Mouse (Mus musculus) midbrain, embryonic 14.5 days (tissue): ENCODE measurements around the gene A930017K11Rik. TPM values are rescaled to one million over a fixed set of nuclear protein-coding genes. Genes with fewer than 3 reads are reported as not detected.
A peak's percentile ranks its signal among the peaks of the same experiment; 100 is the strongest.

ENCODE experiments used
- ATAC-seq: fragments of 200-750 bp; cut with Nextera tagmentation; 2 replicates; pipeline ENCODE4 v1.8.0; 2017; ENCODE audit warnings: moderate number of reproducible peaks, moderate library complexity; ENCODE audit not compliant: low FRiP score, low TSS enrichment
- DNase-seq: peaks from one replicate; pipeline ENCODE4 v3.0.0-alpha.2; 2015
- H3K27ac ChIP-seq: fragments of 300-500 bp; sonication (generic); replicated peaks from 2 replicates; pipeline ENCODE4 v1.5.1; 2014; ENCODE audit warnings: mild to moderate bottlenecking, low read depth, low read length, moderate library complexity
- H3K27me3 ChIP-seq: fragments of 300-500 bp; sonication (generic); 2 replicates; pipeline ENCODE4 v1.6.1; 2014; ENCODE audit warnings: low read length, control low read depth, mixed read lengths; ENCODE audit not compliant: control insufficient read depth, insufficient read depth
- H3K36me3 ChIP-seq: fragments of 300-500 bp; sonication (generic); 2 replicates; pipeline ENCODE4 v1.6.1; 2014; ENCODE audit warnings: low read length, control low read depth; ENCODE audit not compliant: control insufficient read depth, insufficient read depth
- H3K4me1 ChIP-seq: fragments of 300-500 bp; sonication (generic); 2 replicates; pipeline ENCODE4 v1.6.1; 2014; ENCODE audit warnings: mild to moderate bottlenecking, antibody characterized with exemption, low read length, control low read depth; ENCODE audit not compliant: control insufficient read depth, insufficient read depth
- H3K4me2 ChIP-seq: fragments of 300-500 bp; sonication (generic); 2 replicates; pipeline ENCODE4 v1.6.1; 2014; ENCODE audit warnings: mild to moderate bottlenecking, low read length, moderate library complexity
- H3K4me3 ChIP-seq: fragments of 300-500 bp; sonication (generic); replicated peaks from 2 replicates; pipeline ENCODE4 v1.5.1; 2014; ENCODE audit warnings: low read depth, low read length
- H3K9ac ChIP-seq: fragments of 300-500 bp; sonication (generic); replicated peaks from 2 replicates; pipeline ENCODE4 v1.6.1; 2014; ENCODE audit warnings: mild to moderate bottlenecking, low read length, moderate library complexity
- H3K9me3 ChIP-seq: fragments of 300-500 bp; sonication (generic); 2 replicates; pipeline ENCODE4 v1.6.1; 2016; ENCODE audit warnings: low read length, control low read depth, mixed read lengths; ENCODE audit not compliant: control insufficient read depth
- WGBS: fragments of 180-500 bp; shearing (Covaris S2); extraction: QIAGEN DNeasy Blood & Tissue Kit; methylation state at CpG from one replicate; pipeline ENCODE4 v1.1.7; 2014; 5-methylcytosine and 5-hydroxymethylcytosine counted together
- polyA plus RNA-seq: library from polyadenylated mRNA; unstranded; fragments of >200 nt; fragmentation: Nextera tagmentation; extraction: Ambion mirVana; gene quantifications from 2 replicates; pipeline ENCODE4 v1.2.1, GENCODE M21; 2014

Gene A930017K11Rik
- polyA plus RNA-seq, 1 experiment from 2014 or later, result 3.3 TPM

- ATAC-seq, result no peak
- Histone ChIP-seq H3K4me3 (no peak overlapping the region), H3K4me1 (no peaks in the 10 kb centered on the region), H3K36me3 (peaks cover 62% of the 10 kb centered on the region), H3K4me2 (no peak overlapping the region), H3K9me3 (no peaks in the 10 kb centered on the region), H3K27ac (no peak overlapping the region), H3K9ac (no peak overlapping the region), H3K27me3 (no peaks in the 10 kb centered on the region)
- no peak for DNase-seq
- WGBS, result 94% methylated on average over 7 of the region's 7 CpGs
These were observed 10.1 kb upstream of the A930017K11Rik start for GRCm38 (mm10) chr17:25962413-25962905.

GRCm38 (mm10) chr17:25961566-25961965 lies 9.2 kb upstream of the A930017K11Rik start:
- DNase-seq (no peak), ATAC-seq (no peak)
- Histone ChIP-seq H3K9ac (no peak overlapping the region), H3K36me3 (peaks cover 62% of the 10 kb centered on the region), H3K4me2 (no peak overlapping the region), H3K27ac (no peak overlapping the region), H3K4me3 (no peak overlapping the region), H3K4me1 (no peaks in the 10 kb centered on the region), H3K9me3 (no peaks in the 10 kb centered on the region), H3K27me3 (no peaks in the 10 kb centered on the region)
- WGBS, result 97% methylated on average over 5 of the region's 5 CpGs

- peaks cover 57% of the 10 kb centered on the region for H3K36me3 ChIP-seq
- WGBS, result 94% methylated on average over 23 of the region's 23 CpGs
- no peak overlapping the region for H3K4me3 ChIP-seq
- no peaks in the 10 kb centered on the region for H3K4me1 ChIP-seq
- no peak overlapping the region for H3K9ac ChIP-seq
- no peaks in the 10 kb centered on the region for H3K9me3 ChIP-seq
- H3K4me2 ChIP-seq, result no peak overlapping the region
- ATAC-seq, result no peak
- H3K27ac ChIP-seq, result no peak overlapping the region
- DNase-seq, result no peak
- H3K27me3 ChIP-seq, result no peaks in the 10 kb centered on the region
These were observed 7.5 kb upstream of the A930017K11Rik start for GRCm38 (mm10) chr17:25959630-25960467.

GRCm38 (mm10) chr17:25958771-25959494 lies 6.6 kb upstream of the A930017K11Rik start:
- H3K4me2 ChIP-seq, result no peak overlapping the region
- WGBS, result 97% methylated on average over 11 of the region's 11 CpGs
- H3K27me3 ChIP-seq, result no peaks in the 10 kb centered on the region
- H3K9ac ChIP-seq, result no peak overlapping the region
- no peak overlapping the region for H3K27ac ChIP-seq
- no peak overlapping the region for H3K4me3 ChIP-seq
- ATAC-seq, result no peak
- peaks cover 50% of the 10 kb centered on the region for H3K36me3 ChIP-seq
- H3K9me3 ChIP-seq, result no peaks in the 10 kb centered on the region
- H3K4me1 ChIP-seq, result no peaks in the 10 kb centered on the region
- no peak for DNase-seq

- ATAC-seq, result 0 out of 2 replicates have a peak, but pooled peaks have one; percentile 34
- H3K9ac ChIP-seq, result no peak overlapping the region
- WGBS, result 73% methylated on average over 14 of the region's 14 CpGs
These were observed 5.3 kb upstream of the A930017K11Rik start for GRCm38 (mm10) chr17:25957586-25958051.

GRCm38 (mm10) chr17:25956631-25957030 lies 4.3 kb upstream of the A930017K11Rik start:
- no peaks in the 10 kb centered on the region for H3K4me1 ChIP-seq
- H3K9ac ChIP-seq, result no peak overlapping the region
- no peak overlapping the region for H3K4me2 ChIP-seq
- ATAC-seq (no peak), DNase-seq (peak; percentile 26)
- peaks cover 30% of the 10 kb centered on the region for H3K36me3 ChIP-seq
- WGBS, result 67% methylated on average over 7 of the region's 7 CpGs
- no peak overlapping the region for H3K27ac ChIP-seq
- H3K9me3 ChIP-seq, result no peaks in the 10 kb centered on the region
- no peak overlapping the region for H3K4me3 ChIP-seq
- peaks cover 20% of the 10 kb centered on the region for H3K27me3 ChIP-seq

More at GRCm38 (mm10) chr17:25957586-25958051, 5.3 kb upstream of the A930017K11Rik start:
- H3K27ac ChIP-seq, result no peak overlapping the region; the same call in 1 of the 2 replicates
- DNase-seq, result peak; percentile 32
- H3K36me3 ChIP-seq, result peaks cover 39% of the 10 kb centered on the region
- H3K4me3 ChIP-seq, result no peak overlapping the region
- no peak overlapping the region for H3K4me2 ChIP-seq
- H3K9me3 ChIP-seq, result no peaks in the 10 kb centered on the region
- H3K27me3 ChIP-seq, result peaks cover 10% of the 10 kb centered on the region
- H3K4me1 ChIP-seq, result no peaks in the 10 kb centered on the region

- no peak overlapping the region for H3K9ac ChIP-seq
- H3K9me3 ChIP-seq, result no peaks in the 10 kb centered on the region
- no peak overlapping the region for H3K27ac ChIP-seq
- peaks cover 28% of the 10 kb centered on the region for H3K36me3 ChIP-seq
- no peaks in the 10 kb centered on the region for H3K4me1 ChIP-seq
- ATAC-seq (no peak), DNase-seq (no peak)
- peaks cover 24% of the 10 kb centered on the region for H3K27me3 ChIP-seq
- no peak overlapping the region for H3K4me2 ChIP-seq
- no peak overlapping the region for H3K4me3 ChIP-seq
- WGBS, result 69% methylated on average over 7 of the region's 7 CpGs
These were observed 3.8 kb upstream of the A930017K11Rik start for GRCm38 (mm10) chr17:25956201-25956600.

- Histone ChIP-seq H3K4me3 (no peak overlapping the region), H3K4me1 (no peaks in the 10 kb centered on the region), H3K36me3 (peaks cover 28% of the 10 kb centered on the region), H3K9ac (no peak overlapping the region), H3K27me3 (peaks cover 28% of the 10 kb centered on the region), H3K4me2 (no peak overlapping the region), H3K9me3 (no peaks in the 10 kb centered on the region), H3K27ac (no peak overlapping the region)
- no peak for ATAC-seq
- 70% methylated on average over 3 of the region's 3 CpGs for WGBS
- DNase-seq, result no peak
These were observed 3.4 kb upstream of the A930017K11Rik start for GRCm38 (mm10) chr17:25955736-25956135.
